Mouse (Mus musculus) urinary bladder, postnatal 4 days (tissue): ENCODE data around the gene Fga.

Experiments
- DNase-seq, 2 experiments: peaks; one replicate each; pipeline ENCODE4 v3.0.0; 2021 to 2022; ENCODE audit warnings: low spot score in 2 of 2

Fga gene

GRCm38 (mm10) chr3:83025475-83026301, at the start of gene Fga:
TSS of gene Fga (plus strand) at chr3:83026076.
- DNase-seq, result no peak

GRCm38 (mm10) chr3:82980818-82981217, 45.1 kb upstream of the Fga start:
- DNase-seq, result peak in 1 of 2 experiments; percentile 65

- DNase-seq, result no peak
Measured at GRCm38 (mm10) chr3:82981861-82982260, 44.0 kb upstream of the Fga start.

GRCm38 (mm10) chr3:82984840-82985239, 41.0 kb upstream of the Fga start:
- no peak for DNase-seq

GRCm38 (mm10) chr3:82991963-82992362, 33.9 kb upstream of the Fga start:
- no peak for DNase-seq

- peak in 1 of 2 experiments; percentile 51 for DNase-seq
Measured at GRCm38 (mm10) chr3:82992956-82993355, 32.9 kb upstream of the Fga start.

GRCm38 (mm10) chr3:82995368-82995767, 30.5 kb upstream of the Fga start:
- DNase-seq, result peak; percentile 63 to 83

- no peak for DNase-seq
Measured at GRCm38 (mm10) chr3:82996656-82997055, 29.2 kb upstream of the Fga start.

GRCm38 (mm10) chr3:82998772-82999463, 27.0 kb upstream of the Fga start:
- no peak for DNase-seq

DNA sequence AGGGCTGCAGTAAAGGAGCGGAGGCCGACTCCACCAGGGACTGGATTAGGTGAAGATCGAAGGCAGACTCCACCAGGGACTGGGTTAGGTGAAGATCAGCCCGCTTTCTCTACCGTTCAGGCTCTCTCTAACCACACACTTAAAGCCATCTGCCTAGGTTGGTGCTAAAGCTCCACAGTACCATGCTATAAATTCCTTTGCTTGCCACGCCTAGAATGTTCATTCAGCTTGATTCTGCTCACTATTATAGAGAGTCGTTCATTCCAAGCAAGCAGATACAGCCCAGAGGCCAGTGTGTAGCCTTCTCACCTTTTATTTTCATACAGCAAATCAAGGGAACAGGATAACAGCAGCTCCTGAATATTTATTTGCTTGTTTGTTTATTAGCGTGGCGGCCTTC, 25.9 kb upstream of the Fga start:
- no peak for DNase-seq

DNA sequence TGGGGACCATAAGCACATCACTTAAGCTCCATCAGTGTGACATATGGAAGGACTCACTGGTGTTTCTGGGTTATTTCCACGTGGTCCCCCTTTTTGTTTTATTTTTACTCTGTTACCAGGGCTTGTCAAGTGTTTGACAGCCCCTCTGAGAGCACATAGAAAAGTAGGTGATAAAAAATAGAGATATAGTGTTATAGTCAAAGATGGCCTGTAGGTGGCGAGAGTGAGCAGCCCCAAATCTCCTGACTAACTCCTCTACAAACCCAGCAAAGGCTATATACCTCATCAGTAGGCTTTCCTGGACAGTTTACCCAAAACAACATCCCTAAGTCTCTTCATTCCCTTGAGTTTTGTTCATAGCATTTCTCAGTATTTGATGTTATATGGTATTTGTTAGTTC, 23.7 kb upstream of the Fga start:
- no peak for DNase-seq

GRCm38 (mm10) chr3:83003068-83003467, 22.8 kb upstream of the Fga start:
- no peak for DNase-seq

DNA sequence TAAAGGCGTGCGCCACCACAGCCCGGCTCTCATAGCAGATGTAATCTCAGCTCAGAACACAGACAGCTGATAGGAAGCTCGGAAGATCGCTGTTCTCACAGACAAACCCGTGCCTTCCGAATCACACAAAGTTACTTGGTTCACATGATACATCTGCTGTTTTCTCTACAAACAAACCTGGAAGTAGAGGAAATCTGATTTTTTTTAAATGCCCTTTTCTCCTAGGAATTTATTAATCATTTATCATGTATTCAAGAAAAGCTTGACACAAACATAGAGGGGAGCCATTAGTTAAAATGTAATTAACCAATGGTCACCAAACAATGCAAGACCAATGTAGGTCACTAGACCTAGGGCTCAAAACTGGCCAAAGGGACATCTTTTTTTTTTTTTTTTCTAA, 21.1 kb upstream of the Fga start:
- DNase-seq, result no peak

- no peak for DNase-seq
Measured at GRCm38 (mm10) chr3:83007557-83007956, 18.3 kb upstream of the Fga start, which contains the start of gene Fgg. TSS of gene Fgg (plus strand) at chr3:83007724.

GRCm38 (mm10) chr3:83010291-83010690, 15.6 kb upstream of the Fga start:
- no peak for DNase-seq

GRCm38 (mm10) chr3:83011136-83011535, 14.7 kb upstream of the Fga start:
- no peak for DNase-seq

DNA sequence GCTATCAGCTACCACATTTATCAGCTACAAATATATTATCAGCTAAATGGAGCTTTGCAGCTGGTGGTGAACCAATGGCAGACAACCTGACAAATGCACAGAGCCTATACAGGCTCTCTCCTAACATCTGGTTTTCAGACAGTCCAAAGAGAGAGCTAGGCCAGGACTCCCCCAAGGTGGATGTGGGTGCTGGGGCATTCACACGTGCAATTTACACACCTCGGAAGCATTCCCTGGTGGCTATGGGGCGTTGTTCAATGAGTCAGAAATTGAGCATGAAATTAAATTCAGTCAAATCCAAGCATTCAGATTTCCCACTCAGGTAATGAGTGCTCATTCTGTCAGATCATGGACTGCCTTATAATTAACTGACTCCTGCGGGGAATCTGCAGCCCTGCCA, 14.3 kb upstream of the Fga start:
- DNase-seq, result no peak

DNA sequence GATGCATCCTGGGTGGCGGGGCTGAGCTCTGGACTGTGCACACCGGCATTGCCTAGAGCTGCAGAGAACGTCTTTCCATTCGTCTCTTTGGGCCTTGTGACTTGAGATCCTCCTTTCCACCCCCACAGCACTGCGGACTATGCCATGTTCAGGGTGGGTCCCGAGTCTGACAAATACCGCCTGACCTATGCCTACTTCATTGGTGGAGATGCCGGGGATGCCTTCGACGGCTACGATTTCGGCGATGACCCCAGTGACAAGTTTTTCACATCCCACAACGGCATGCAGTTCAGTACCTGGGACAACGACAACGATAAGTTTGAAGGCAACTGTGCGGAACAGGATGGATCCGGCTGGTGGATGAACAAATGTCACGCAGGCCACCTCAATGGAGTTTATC, 13.2 kb upstream of the Fga start:
- no peak for DNase-seq

GRCm38 (mm10) chr3:83013951-83014350, 11.9 kb upstream of the Fga start:
- DNase-seq, result no peak

GRCm38 (mm10) chr3:83016236-83016635, 9.6 kb upstream of the Fga start:
- DNase-seq, result no peak

DNA sequence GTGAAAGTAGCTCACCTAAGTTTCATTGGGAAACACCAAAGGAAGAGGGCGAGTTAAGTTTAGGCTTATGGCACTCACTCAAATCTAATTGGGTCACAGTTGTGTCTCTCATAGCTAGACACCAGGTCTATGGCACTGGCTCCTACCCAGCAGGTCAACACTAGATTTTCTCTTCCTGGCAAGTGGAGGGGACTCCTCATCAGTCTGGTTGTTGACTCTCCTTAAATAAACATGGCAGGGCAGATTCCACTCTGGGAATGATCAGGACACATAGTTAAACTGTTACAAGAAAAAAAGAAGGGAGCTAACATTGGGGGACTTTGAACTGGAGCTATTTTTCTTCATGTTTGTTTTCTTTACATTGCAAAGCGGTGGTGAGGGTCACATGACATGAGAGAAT, 5.5 kb upstream of the Fga start:
- DNase-seq, result no peak

GRCm38 (mm10) chr3:83021176-83021575, 4.7 kb upstream of the Fga start:
- DNase-seq, result no peak

GRCm38 (mm10) chr3:83025036-83025435, 840 bp upstream of the Fga start:
- no peak for DNase-seq
